Comparison of ENCODE assay signal across 18 mouse cellular contexts in the genomic region with DNA sequence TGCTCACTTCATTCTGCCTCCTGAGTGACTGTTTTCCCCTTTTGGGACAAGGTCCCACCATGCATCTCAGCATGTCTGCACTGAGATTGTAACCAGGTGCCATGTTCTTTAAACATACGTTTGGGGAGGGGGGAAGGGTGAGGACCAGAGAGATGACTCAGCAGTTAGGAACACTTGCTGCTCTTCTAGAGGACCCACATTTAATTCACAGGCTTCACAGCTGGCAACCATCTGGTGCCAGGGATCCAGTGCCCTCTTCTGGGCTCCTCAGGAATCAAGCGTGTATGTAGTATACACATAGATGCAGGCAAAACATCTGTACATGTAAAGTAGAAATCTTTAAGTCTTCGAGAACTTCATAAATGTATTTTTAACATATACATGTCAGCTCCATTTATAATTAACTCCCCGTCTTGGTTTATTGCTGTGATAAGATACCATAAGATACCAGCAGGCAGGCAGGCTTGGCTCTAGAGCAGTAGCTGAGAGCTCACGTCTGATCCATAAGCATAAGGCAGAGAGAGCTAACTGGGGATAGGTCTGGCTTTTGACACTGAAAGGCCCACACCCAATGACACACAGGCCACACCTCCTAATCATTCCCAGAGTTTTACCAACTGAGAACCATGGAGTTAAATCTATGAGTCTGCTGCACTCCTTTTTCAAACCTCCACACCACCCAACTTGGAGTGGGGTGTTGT. TPM values are rescaled to one million over a fixed set of nuclear protein-coding genes. Genes with fewer than 3 reads are reported as not detected.
A peak's percentile ranks its signal among the peaks of the same experiment; 100 is the strongest.
DNase-seq lines count a peak whose midpoint lies in the region; ATAC-seq and TF ChIP-seq lines count a peak whose summit lies in the region.
"Had no signal": no experiment of that assay in that cellular context is flagged by ENCODE, and none has a peak within 500 bp of the region (broad histone marks: within the 10 kb centered on the region; RNA-seq: fewer than 3 reads in every experiment).

No protein-coding gene starts in this region.

- no peak overlapping the region for H3K27ac ChIP-seq in kidney, embryonic 16.5 days (ENCODE audit: low read length)
- H3K27ac ChIP-seq in kidney, embryonic 14.5 days (ENCODE audit: low read depth, low read length): no peak overlapping the region
- H3K27ac ChIP-seq in CH12.LX (ENCODE audit: insufficient read depth, low read depth): no peak overlapping the region
- H3K27ac ChIP-seq in embryonic facial prominence, embryonic 14.5 days (replicated peaks; ENCODE audit: low read depth, low read length): no peak overlapping the region
- H3K27ac ChIP-seq: hindbrain, embryonic 10.5 days; left cerebral cortex, adult 2 months; limb, embryonic 13.5 days; liver, embryonic 15.5 days; midbrain, embryonic 10.5 days; neural tube, embryonic 15.5 days had no signal

- in situ Hi-C loops in CH12.LX (cut with MboI; ENCODE audit: low pct_ligation_motif_present, low pct_unique_long_range_greater_than_20kb, low sequenced_read_pairs): loop anchor here (25.0 kb wide), 1 partner anchor 288 kb away; a partner anchor contains a TSS

- no peaks in the 10 kb centered on the region for H3K79me2 ChIP-seq in CH12.LX (replicated peaks; ENCODE audit: control insufficient read depth, extremely low read depth, insufficient read depth, poor library complexity, severe bottlenecking)

- WGBS in kidney, embryonic 16.5 days: 87% methylated on average over 5 of the region's 5 CpGs
- 87% methylated on average over 5 of the region's 5 CpGs for WGBS in kidney, embryonic 14.5 days
- WGBS in embryonic facial prominence, embryonic 14.5 days: 74% methylated on average over 5 of the region's 5 CpGs

- TF ChIP-seq POLR2A in CH12.LX (IDR thresholded peaks at IDR 0.05; ENCODE audit: low read depth, low read length): no peak

- ATAC-seq in kidney, embryonic 16.5 days (ENCODE audit: low FRiP score, low TSS enrichment): 0 out of 2 replicates have a peak, but pooled peaks have one; percentile 35
- no peak for ATAC-seq in kidney, embryonic 14.5 days (ENCODE audit: low FRiP score, low TSS enrichment)
- ATAC-seq in embryonic facial prominence, embryonic 14.5 days (ENCODE audit: low read depth): 0 out of 2 replicates have a peak, but pooled peaks have one; percentile 18
- no peak for ATAC-seq in frontal cortex, adult (ENCODE audit: low TSS enrichment)
- ATAC-seq in inflammation-experienced regulatory T-cells, adult 6 months: no peak

- no peak overlapping the region for H3K9ac ChIP-seq in kidney, embryonic 16.5 days (replicated peaks; ENCODE audit: low read length)
- H3K9ac ChIP-seq in kidney, embryonic 14.5 days (ENCODE audit: low read depth, low read length): no peak overlapping the region
- no peak overlapping the region for H3K9ac ChIP-seq in CH12.LX (ENCODE audit: insufficient read depth, low read depth)
- no peak overlapping the region for H3K9ac ChIP-seq in embryonic facial prominence, embryonic 14.5 days (ENCODE audit: low read depth, low read length)
- H3K9ac ChIP-seq: limb, embryonic 13.5 days; liver, embryonic 15.5 days; neural tube, embryonic 15.5 days had no signal

- no peaks in the 10 kb centered on the region for H3K4me1 ChIP-seq in kidney, embryonic 16.5 days (ENCODE audit: insufficient read depth, low read length)
- H3K4me1 ChIP-seq in kidney, embryonic 14.5 days (ENCODE audit: control insufficient read depth, insufficient read depth, low read length): no peaks in the 10 kb centered on the region
- peaks cover 0 to 2% of the 10 kb centered on the region in 2 experiments; a peak in 1 of 4 replicates for H3K4me1 ChIP-seq in CH12.LX (ENCODE audit: control insufficient read depth in 1 of 2, insufficient read depth in 2 of 2)
- no peaks in the 10 kb centered on the region for H3K4me1 ChIP-seq in embryonic facial prominence, embryonic 14.5 days (ENCODE audit: control insufficient read depth, insufficient read depth, low read length)
- H3K4me1 ChIP-seq: hindbrain, embryonic 10.5 days; limb, embryonic 13.5 days; liver, embryonic 15.5 days; midbrain, embryonic 10.5 days; neural tube, embryonic 15.5 days had no signal

- no peak overlapping the region for H3K4me2 ChIP-seq in kidney, embryonic 16.5 days (replicated peaks; ENCODE audit: low read depth, low read length)
- H3K4me2 ChIP-seq in kidney, embryonic 14.5 days (replicated peaks; ENCODE audit: low read depth, low read length): no peak overlapping the region
- no peak overlapping the region for H3K4me2 ChIP-seq in CH12.LX (ENCODE audit: insufficient read depth, low read depth, poor library complexity, severe bottlenecking)
- no peak overlapping the region for H3K4me2 ChIP-seq in embryonic facial prominence, embryonic 14.5 days (ENCODE audit: low read depth, low read length)
- H3K4me2 ChIP-seq: limb, embryonic 13.5 days; liver, embryonic 15.5 days; neural tube, embryonic 15.5 days had no signal

- no peak for TF ChIP-seq RAD21 in CH12.LX (IDR thresholded peaks at IDR 0.05; ENCODE audit: low read depth, low read length)

- H3K36me3 ChIP-seq in kidney, embryonic 16.5 days (ENCODE audit: insufficient read depth, low read length): peaks cover 72% of the 10 kb centered on the region
- H3K36me3 ChIP-seq in kidney, embryonic 14.5 days (ENCODE audit: control insufficient read depth, insufficient read depth, low read length): peaks cover 69% of the 10 kb centered on the region
- H3K36me3 ChIP-seq in CH12.LX (replicated peaks in 1 of 2; ENCODE audit: control insufficient read depth in 1 of 2, insufficient read depth in 1 of 2, low read length in 1 of 2): peaks cover 44 to 88% of the 10 kb centered on the region in 2 experiments
- peaks cover 82% of the 10 kb centered on the region for H3K36me3 ChIP-seq in embryonic facial prominence, embryonic 14.5 days (ENCODE audit: control insufficient read depth, insufficient read depth, low read length)

- H3K27me3 ChIP-seq in kidney, embryonic 16.5 days (ENCODE audit: insufficient read depth, low read length): no peaks in the 10 kb centered on the region
- H3K27me3 ChIP-seq in kidney, embryonic 14.5 days (ENCODE audit: control insufficient read depth, insufficient read depth, low read length): no peaks in the 10 kb centered on the region
- H3K27me3 ChIP-seq in CH12.LX (replicated peaks): no peaks in the 10 kb centered on the region
- H3K27me3 ChIP-seq in embryonic facial prominence, embryonic 14.5 days (replicated peaks; ENCODE audit: control insufficient read depth, insufficient read depth, low read length): no peaks in the 10 kb centered on the region
- H3K27me3 ChIP-seq: limb, embryonic 13.5 days; liver, embryonic 15.5 days; neural tube, embryonic 15.5 days had no signal

- dilution Hi-C loops in CH12.LX (cut with MboI; ENCODE audit: extremely low pct_ligation_motif_present, extremely low pct_unique_long_range_greater_than_20kb, low sequenced_read_pairs): no loop called here

- H3K4me3 ChIP-seq in kidney, embryonic 16.5 days (ENCODE audit: low read length): no peak overlapping the region
- no peak overlapping the region for H3K4me3 ChIP-seq in kidney, embryonic 14.5 days (ENCODE audit: low read length)
- H3K4me3 ChIP-seq in CH12.LX (replicated peaks in 1 of 3; ENCODE audit: low read depth in 2 of 3, low read length in 2 of 3, poor library complexity in 1 of 3): no peak overlapping the region
- H3K4me3 ChIP-seq in embryonic facial prominence, embryonic 14.5 days (ENCODE audit: low read depth, low read length): no peak overlapping the region
- H3K4me3 ChIP-seq: erythroblast, embryonic 14.5 days; hindbrain, embryonic 10.5 days; left cerebral cortex, adult 2 months; limb, embryonic 13.5 days; liver, embryonic 15.5 days; midbrain, embryonic 10.5 days; neural tube, embryonic 15.5 days had no signal

- 0 out of 4 replicates have a peak, but pooled peaks of 1 of the 2 experiments have one; percentile 10 for TF ChIP-seq CTCF in CH12.LX (conservative IDR thresholded peaks at IDR 0.05 in 1 of 2, IDR thresholded peaks at IDR 0.05 in 1 of 2; ENCODE audit: low read depth in 2 of 2, low read length in 2 of 2)

- no peaks in the 10 kb centered on the region for H3K9me3 ChIP-seq in kidney, embryonic 16.5 days (ENCODE audit: low read length)
- H3K9me3 ChIP-seq in kidney, embryonic 14.5 days (ENCODE audit: control insufficient read depth, low read length): no peaks in the 10 kb centered on the region
- peaks cover 4% of the 10 kb centered on the region for H3K9me3 ChIP-seq in CH12.LX (replicated peaks; ENCODE audit: low read length)
- H3K9me3 ChIP-seq in embryonic facial prominence, embryonic 14.5 days (ENCODE audit: control insufficient read depth, low read length): no peaks in the 10 kb centered on the region
- H3K9me3 ChIP-seq: hindbrain, embryonic 10.5 days; limb, embryonic 13.5 days; liver, embryonic 15.5 days; midbrain, embryonic 10.5 days; neural tube, embryonic 15.5 days had no signal

- no peak for TF ChIP-seq EP300 in CH12.LX (IDR thresholded peaks at IDR 0.05; ENCODE audit: low read length)

- DNase-seq in 3T3-L1 (ENCODE audit: low read depth, low spot score): peak; percentile 58
- peak; percentile 11 for DNase-seq in CH12.LX (ENCODE audit: extremely low read depth)
- peak; percentile 5 for DNase-seq in embryonic facial prominence, embryonic 14.5 days (ENCODE audit: low spot score)
- DNase-seq: adrenal gland, adult 8-10 months; cerebellum, adult 2 months; kidney, adult 11 months; spleen, adult 18-20 months had no signal

TF ChIP-seq in CH12.LX, 34 proteins besides CTCF, POLR2A, EP300 and RAD21 (continues in another document):
- TF ChIP-seq KAT2A (IDR thresholded peaks at IDR 0.05; ENCODE audit: insufficient replicate concordance, low read length): no peak
- 0 out of 2 replicates have a peak, but pooled peaks have one; percentile 55 for TF ChIP-seq MAFK (IDR thresholded peaks at IDR 0.05; ENCODE audit: insufficient replicate concordance, low read length)

RNA-seq across cellular contexts. Expression of a gene that starts 41.5 kb away (rescaled TPM):
- polyA plus RNA-seq in kidney, embryonic 16.5 days (2015; fragmentation: Nextera tagmentation; extraction: Ambion mirVana): 0.29 and 0.77 TPM in 2 replicates
- polyA plus RNA-seq in kidney, embryonic 14.5 days (2014; fragmentation: Nextera tagmentation; extraction: Ambion mirVana): 0.88 and 1.0 TPM in 2 replicates
- total RNA-seq in CH12.LX (2012; rRNA removed): 0.04 and 0.08 TPM in 2 replicates
- not detected in 2 replicates for total RNA-seq in CH12.LX (2014; rRNA removed)
- polyA plus RNA-seq in CH12.LX (2012; ENCODE audit: insufficient read length, low read depth): 0.15 and 0.20 TPM in 2 replicates
- 0.98 and 1.1 TPM in 2 replicates for polyA plus RNA-seq in embryonic facial prominence, embryonic 14.5 days (2014; fragmentation: Nextera tagmentation; extraction: Ambion mirVana)
- under 1 TPM in 2 of 3 experiments, not detected in 1; 0.18 to 0.23 TPM for polyA plus RNA-seq in inflammation-experienced regulatory T-cells, adult 6 months (2017; shearing (Covaris generic))
- polyA plus RNA-seq: liver, embryonic 15.5 days had no signal

RNA-seq across cellular contexts. Expression of a gene that starts 58.8 kb away (rescaled TPM):
- 31.5 and 38.7 TPM in 2 replicates for polyA plus RNA-seq in kidney, embryonic 16.5 days (2015; fragmentation: Nextera tagmentation; extraction: Ambion mirVana)
- polyA plus RNA-seq in kidney, embryonic 14.5 days (2014; fragmentation: Nextera tagmentation; extraction: Ambion mirVana): 24.3 and 47.5 TPM in 2 replicates
- total RNA-seq in CH12.LX (2012; rRNA removed) (33.2 and 33.5 TPM in 2 replicates), CH12.LX (2014; rRNA removed) (23.6 and 24.0 TPM in 2 replicates)
- 37.1 and 42.6 TPM in 2 replicates for polyA plus RNA-seq in CH12.LX (2012; ENCODE audit: insufficient read length, low read depth)
- 25.4 and 31.3 TPM in 2 replicates for polyA plus RNA-seq in embryonic facial prominence, embryonic 14.5 days (2014; fragmentation: Nextera tagmentation; extraction: Ambion mirVana)
- polyA plus RNA-seq in inflammation-experienced regulatory T-cells, adult 6 months (2017; shearing (Covaris generic)): 10 to 100 TPM in 1 of 3 experiments, 1 to 10 TPM in 2; 6.1 to 11.9 (median 9.4) TPM

Comparison
In these comparisons a context has a peak if more than half of its experiments do, and no peak if none do; other contexts are left out.
1. ATAC-seq: peak in kidney, embryonic 16.5 days (single experiment) and embryonic facial prominence, embryonic 14.5 days (single experiment); none in kidney, embryonic 14.5 days (single experiment), frontal cortex, adult (single experiment) and inflammation-experienced regulatory T-cells, adult 6 months (single experiment).
2. DNase-seq: peak in every context shown above with its lines; median percentile 58 in 3T3-L1; 11 in CH12.LX; 5 in embryonic facial prominence, embryonic 14.5 days.